Comparison of ENCODE assay signal across 19 mouse cellular contexts in genomic region chr6:114078556-114078955, GRCm38 (mm10). TPM values are rescaled to one million over a fixed set of nuclear protein-coding genes. Genes with fewer than 3 reads are reported as not detected.
"Had no signal": no experiment of that assay in that cellular context is flagged by ENCODE, and none has a peak within 500 bp of the region (broad histone marks: within the 10 kb centered on the region; RNA-seq: fewer than 3 reads in every experiment).

No protein-coding gene starts in this region.

- H3K27ac ChIP-seq: layer of hippocampus, adult 2 months; limb, embryonic 12.5 days; liver, embryonic 13.5 days; lung, embryonic 15.5 days; macrophage; midbrain, embryonic 12.5 days; neural tube, embryonic 13.5 days had no signal

- H3K36me3 ChIP-seq: limb, embryonic 12.5 days; liver, embryonic 13.5 days; lung, embryonic 15.5 days; midbrain, embryonic 12.5 days; neural tube, embryonic 13.5 days had no signal

- ATAC-seq: liver, postnatal 0 days; midbrain, embryonic 16.5 days had no signal

- H3K27me3 ChIP-seq: liver, embryonic 13.5 days; lung, embryonic 15.5 days; neural tube, embryonic 13.5 days had no signal

- H3K4me3 ChIP-seq: layer of hippocampus, adult 2 months; limb, embryonic 12.5 days; liver, embryonic 13.5 days; lung, embryonic 15.5 days; midbrain, embryonic 12.5 days; neural tube, embryonic 13.5 days had no signal

- H3K9ac ChIP-seq: limb, embryonic 12.5 days; liver, embryonic 13.5 days; liver, postnatal 0 days; lung, embryonic 15.5 days; midbrain, embryonic 12.5 days; neural tube, embryonic 13.5 days had no signal

- H3K4me2 ChIP-seq: limb, embryonic 12.5 days; liver, embryonic 13.5 days; lung, embryonic 15.5 days; midbrain, embryonic 12.5 days; neural tube, embryonic 13.5 days had no signal

- DNase-seq: kidney, adult 11 months; kidney, postnatal 36 days; liver; liver, embryonic 13.5 days; liver, postnatal 0 days; lung, postnatal 14 days; retina, postnatal 1 day; right cerebral cortex, postnatal 4 days; spleen, adult 18-20 months; thymus, adult 18-20 months; thymus, postnatal 14 days had no signal

- H3K9me3 ChIP-seq: limb, embryonic 12.5 days; liver, embryonic 13.5 days; lung, embryonic 15.5 days; midbrain, embryonic 12.5 days; neural tube, embryonic 13.5 days had no signal

- H3K4me1 ChIP-seq: limb, embryonic 12.5 days; liver, embryonic 13.5 days; lung, embryonic 15.5 days; midbrain, embryonic 12.5 days; neural tube, embryonic 13.5 days had no signal

RNA-seq across cellular contexts. Expression of gene Atp2b2, which starts 36.1 kb away (rescaled TPM):
- total RNA-seq: megakaryocyte-erythroid progenitor cell, adult 5-6 weeks had no signal
- polyA plus RNA-seq: macrophage had no signal

RNA-seq across cellular contexts. Expression of gene Slc6a11, which starts 52.5 kb away (rescaled TPM):
- total RNA-seq: megakaryocyte-erythroid progenitor cell, adult 5-6 weeks had no signal
- polyA plus RNA-seq: macrophage had no signal
